Mouse (Mus musculus) intestine, embryonic 14.5 days (tissue): Measurements from ENCODE around the gene Rarg. TPM values are rescaled to one million over a fixed set of nuclear protein-coding genes. Genes with fewer than 3 reads are reported as not detected.

ENCODE experiments used
- ATAC-seq: fragments of 200-750 bp; cut with Nextera tagmentation; replicated peaks from 2 replicates; pipeline ENCODE4 v1.8.0; 2017; ENCODE audit warnings: low read depth, moderate number of reproducible peaks, moderate TSS enrichment, moderate library complexity; ENCODE audit not compliant: low FRiP score, low TSS enrichment
- DNase-seq: peaks from one replicate; pipeline ENCODE4 v3.0.0-alpha.2; 2018; ENCODE audit warnings: low spot score
- H3K27ac ChIP-seq: fragments of 300-500 bp; sonication (generic); 2 replicates; pipeline ENCODE4 v1.5.1; 2014; ENCODE audit warnings: low read depth, mild to moderate bottlenecking, control low read depth
- H3K27me3 ChIP-seq: fragments of 300-500 bp; sonication (generic); replicated peaks from 2 replicates; pipeline ENCODE4 v1.6.1; 2014; ENCODE audit warnings: low read length, control low read depth; ENCODE audit not compliant: control insufficient read depth, insufficient read depth
- H3K36me3 ChIP-seq: fragments of 300-500 bp; sonication (generic); 2 replicates; pipeline ENCODE4 v1.6.1; 2014; ENCODE audit warnings: low read length, control low read depth; ENCODE audit not compliant: control insufficient read depth, insufficient read depth
- H3K4me1 ChIP-seq: fragments of 300-500 bp; sonication (generic); replicated peaks from 2 replicates; pipeline ENCODE4 v1.6.1; 2014; ENCODE audit warnings: low read length, control low read depth, mixed read lengths; ENCODE audit not compliant: control insufficient read depth, insufficient read depth
- H3K4me2 ChIP-seq: fragments of 300-500 bp; sonication (generic); 2 replicates; pipeline ENCODE4 v1.6.1; 2014; ENCODE audit warnings: low read length
- H3K4me3 ChIP-seq: fragments of 300-500 bp; sonication (generic); 2 replicates; pipeline ENCODE4 v1.5.1; 2014; ENCODE audit warnings: low read depth, low read length, control low read depth, mixed read lengths
- H3K9ac ChIP-seq: fragments of 300-500 bp; sonication (generic); 2 replicates; pipeline ENCODE4 v1.6.1; 2014; ENCODE audit warnings: mild to moderate bottlenecking, low read length
- H3K9me3 ChIP-seq: fragments of 300-500 bp; sonication (generic); 2 replicates; pipeline ENCODE4 v1.6.1; 2016; ENCODE audit warnings: low read length, control low read depth; ENCODE audit not compliant: control insufficient read depth
- WGBS: fragments of 180-500 bp; shearing (Covaris S2); extraction: QIAGEN DNeasy Blood & Tissue Kit; methylation state at CpG from one replicate; pipeline ENCODE4 v1.1.7; 2014; 5-methylcytosine and 5-hydroxymethylcytosine counted together
- polyA plus RNA-seq: library from polyadenylated mRNA; unstranded; fragments of >200 nt; fragmentation: Nextera tagmentation; extraction: Ambion mirVana; gene quantifications from 2 replicates; pipeline ENCODE4 v1.2.1, GENCODE M21; 2014

Gene Rarg
- 16.4 and 17.1 TPM in 2 replicates for polyA plus RNA-seq

DNA sequence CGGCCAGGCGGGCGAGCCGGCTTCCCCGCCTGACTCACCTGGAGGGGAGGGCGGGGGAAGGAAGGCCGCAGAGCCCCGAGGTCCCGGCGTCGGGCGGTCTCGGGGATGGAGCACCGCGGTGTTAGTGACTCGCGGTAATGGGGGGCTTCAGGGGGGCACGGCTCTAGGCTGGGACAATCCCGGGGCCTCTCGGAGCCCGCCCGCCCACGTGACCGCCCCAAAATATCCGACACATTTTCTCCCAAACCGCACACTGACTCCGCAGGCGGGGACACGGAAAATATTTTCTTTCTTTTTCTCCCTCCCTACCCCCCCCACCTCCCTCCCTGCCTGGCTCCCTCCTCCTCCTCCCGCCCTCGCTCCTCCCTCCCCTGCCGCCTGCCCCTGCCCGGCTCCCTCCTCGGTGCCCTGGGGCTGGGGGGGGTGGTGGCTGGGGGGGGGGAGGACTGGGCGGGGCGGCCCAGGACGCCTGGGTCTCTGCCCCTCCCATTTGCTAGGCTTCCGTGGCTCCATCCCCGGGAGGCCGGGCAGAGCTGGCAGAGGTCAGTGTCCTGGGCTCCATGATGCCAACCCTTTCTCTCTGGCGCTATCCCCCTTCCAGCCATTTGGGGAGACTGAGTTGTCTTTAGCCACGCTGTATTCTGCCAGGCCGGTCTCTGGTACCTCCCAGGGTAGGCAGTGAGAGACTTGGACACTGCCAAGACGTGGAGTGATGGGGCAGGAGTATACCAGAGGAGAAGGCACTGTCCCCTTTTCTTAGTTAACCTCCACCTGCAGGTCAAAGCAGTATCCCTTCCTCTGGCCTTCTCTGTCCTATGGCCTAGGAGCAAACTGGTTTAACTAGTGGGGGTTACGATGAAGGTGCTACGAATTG is at the start of gene Rarg:
TSS of gene Rarg (minus strand) at position 316 of the 874 bp plus-strand sequence.
- H3K9ac ChIP-seq: peak within 1 kb of the TSS; percentile 33
- peak within 1 kb of the TSS; percentile 47 for H3K4me3 ChIP-seq
- H3K9me3 ChIP-seq: no peaks in the 10 kb centered on the region
- WGBS: under 1% methylated on average over 40 of the region's 46 CpGs
- H3K27me3 ChIP-seq: peaks cover 4% of the 10 kb centered on the region; the same call in 1 of the 2 replicates
- H3K36me3 ChIP-seq: no peaks in the 10 kb centered on the region
- H3K4me2 ChIP-seq: peak within 1 kb of the TSS; percentile 95
- ATAC-seq (peak; percentile 40; the same call in 1 of the 2 replicates), DNase-seq (peak; percentile 77)
- peaks cover 19% of the 10 kb centered on the region for H3K4me1 ChIP-seq
- H3K27ac ChIP-seq: no peak within 1 kb of the TSS; the same call in 1 of the 2 replicates

DNA sequence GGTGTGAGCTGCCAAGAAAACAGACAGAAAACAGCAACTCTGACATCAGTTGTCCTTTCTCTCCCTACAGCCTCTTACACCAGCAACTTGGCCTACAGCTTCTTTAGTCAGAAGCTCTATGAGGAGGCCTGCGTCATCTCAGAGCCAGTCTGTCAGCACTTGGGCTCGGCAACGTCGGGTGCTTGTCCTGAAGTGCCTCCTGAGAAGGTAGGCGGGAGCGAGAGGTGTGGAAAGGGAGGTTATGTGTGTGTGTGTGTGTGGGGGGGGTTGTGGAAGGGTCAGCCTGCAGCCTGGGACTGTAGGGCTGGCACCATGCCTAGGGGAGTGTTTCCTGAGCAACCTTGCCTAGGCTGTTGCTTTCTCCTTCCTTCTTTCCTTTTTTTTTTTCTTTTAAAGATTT is 45.2 kb upstream of the Rarg start:
- DNase-seq: no peak
- H3K27me3 ChIP-seq: no peaks in the 10 kb centered on the region
- H3K4me3 ChIP-seq: no peak overlapping the region
- H3K9me3 ChIP-seq: no peaks in the 10 kb centered on the region
- no peak overlapping the region for H3K4me2 ChIP-seq
- 77% methylated on average over 6 of the region's 6 CpGs for WGBS
- no peak overlapping the region for H3K27ac ChIP-seq
- H3K36me3 ChIP-seq: peaks cover 76% of the 10 kb centered on the region
- H3K9ac ChIP-seq: no peak overlapping the region
- no peak for ATAC-seq
- no peaks in the 10 kb centered on the region for H3K4me1 ChIP-seq

DNA sequence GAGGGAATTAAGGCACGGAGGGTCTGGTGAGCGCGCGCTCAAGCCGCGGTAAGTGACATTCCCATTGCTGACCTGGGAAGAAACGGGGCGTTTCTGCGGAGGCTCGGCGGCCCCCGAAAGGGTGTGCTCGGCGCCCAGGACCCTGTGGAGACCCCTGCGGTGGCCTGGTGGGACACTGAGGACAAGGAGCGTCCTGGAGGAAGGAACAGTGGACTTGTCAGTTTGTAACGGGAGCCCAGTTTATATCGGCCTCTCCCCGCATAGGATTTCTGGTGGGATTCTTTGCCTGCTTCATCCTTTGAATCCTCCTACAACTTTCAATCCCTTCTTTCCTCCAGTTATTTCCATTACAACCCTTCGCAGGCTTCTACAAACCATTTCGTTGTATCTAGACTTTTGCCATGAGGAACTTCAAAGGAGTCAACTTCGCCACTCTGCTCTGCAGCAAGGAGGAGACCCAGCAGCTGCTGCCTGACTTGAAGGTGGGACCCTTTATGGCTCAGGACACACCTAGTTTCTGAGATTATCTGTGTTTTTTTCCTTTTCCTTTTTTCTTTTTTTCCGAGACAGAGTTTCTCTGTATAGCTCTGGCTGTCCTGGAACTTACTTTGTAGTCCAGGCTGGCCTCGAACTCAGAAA is 39.2 kb upstream of the Rarg start:
- Histone ChIP-seq H3K4me2 (peak overlapping the region; percentile 81), H3K36me3 (peaks cover 34% of the 10 kb centered on the region), H3K4me1 (peaks cover 8% of the 10 kb centered on the region; the same call in 1 of the 2 replicates), H3K9me3 (no peaks in the 10 kb centered on the region), H3K27ac (no peak overlapping the region), H3K9ac (peak overlapping the region; percentile 44), H3K4me3 (peak overlapping the region; percentile 79), H3K27me3 (no peaks in the 10 kb centered on the region)
- DNase-seq (no peak), ATAC-seq (peak; percentile 34)
- WGBS: 4% methylated on average over 24 of the region's 24 CpGs

DNA sequence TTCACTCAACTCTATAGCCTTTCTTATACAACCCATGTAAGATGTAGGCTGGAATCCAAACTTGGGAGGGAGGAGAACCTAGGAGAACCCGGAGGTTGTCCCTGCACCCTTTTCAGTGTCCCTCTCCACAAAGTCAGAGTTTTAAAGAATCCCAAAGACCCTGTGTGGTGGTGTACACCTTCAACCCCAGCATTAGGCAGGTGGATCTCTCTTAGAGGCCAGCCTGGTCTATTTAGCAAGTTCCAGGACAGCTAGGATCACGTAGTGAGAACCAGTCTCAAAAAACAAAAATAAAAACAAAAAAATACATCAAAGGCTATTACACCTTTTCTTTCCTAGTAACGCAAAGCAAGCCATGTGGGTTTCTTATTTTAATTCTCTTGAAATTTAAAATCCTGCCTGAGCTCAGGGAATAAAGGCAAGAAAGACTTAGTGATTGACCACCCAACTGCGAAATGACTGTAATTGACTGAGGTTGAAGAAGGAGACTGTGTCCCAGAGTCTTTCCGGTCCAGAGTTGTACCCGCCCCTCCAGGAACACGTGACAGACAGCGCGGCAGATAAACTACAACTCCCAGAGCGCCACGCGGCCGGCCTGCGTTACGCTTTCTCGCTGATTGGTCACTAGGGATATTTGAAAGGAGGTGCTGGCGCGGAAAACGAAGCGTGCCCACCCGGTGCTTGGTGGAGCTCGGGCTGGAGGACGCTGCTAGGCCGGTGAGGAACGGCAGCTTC is 38.5 kb upstream of the Rarg start, which contains the start of gene Espl1:
TSS of gene Espl1 (plus strand) at position 634 of the 735 bp plus-strand sequence.
- Histone ChIP-seq H3K9me3 (no peaks in the 10 kb centered on the region), H3K27me3 (no peaks in the 10 kb centered on the region), H3K4me3 (peak within 1 kb of the TSS; percentile 79), H3K4me2 (peak within 1 kb of the TSS; percentile 81), H3K4me1 (peaks cover 8% of the 10 kb centered on the region; the same call in 1 of the 2 replicates), H3K27ac (no peak within 1 kb of the TSS), H3K9ac (peak within 1 kb of the TSS; percentile 44), H3K36me3 (peaks cover 27% of the 10 kb centered on the region)
- 8% methylated on average over 25 of the region's 25 CpGs for WGBS
- DNase-seq (peak; percentile 96), ATAC-seq (peak; percentile 97)

DNA sequence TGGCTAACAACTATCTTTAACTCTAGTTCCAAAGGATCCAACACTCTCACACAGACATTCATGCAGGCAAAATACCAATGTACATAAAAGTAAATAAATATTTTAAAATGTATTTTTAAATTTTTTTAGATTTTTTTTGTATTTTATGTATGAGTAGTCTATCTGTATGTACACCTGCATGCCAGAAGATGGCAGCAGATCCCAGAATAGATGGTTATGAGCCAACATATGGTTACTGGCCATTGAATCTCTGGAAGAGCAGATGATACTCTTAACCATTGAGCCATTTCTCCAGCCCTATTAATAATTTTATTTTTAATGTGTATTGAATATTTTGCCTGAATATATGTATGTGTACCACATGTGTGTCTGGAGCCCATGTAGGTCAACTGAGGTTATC is 30.1 kb upstream of the Rarg start:
- DNase-seq (no peak), ATAC-seq (no peak)
- Histone ChIP-seq H3K9ac (no peak overlapping the region), H3K9me3 (no peaks in the 10 kb centered on the region), H3K27ac (no peak overlapping the region), H3K4me3 (no peak overlapping the region), H3K27me3 (no peaks in the 10 kb centered on the region), H3K4me2 (no peak overlapping the region), H3K36me3 (no peaks in the 10 kb centered on the region), H3K4me1 (no peaks in the 10 kb centered on the region)

DNA sequence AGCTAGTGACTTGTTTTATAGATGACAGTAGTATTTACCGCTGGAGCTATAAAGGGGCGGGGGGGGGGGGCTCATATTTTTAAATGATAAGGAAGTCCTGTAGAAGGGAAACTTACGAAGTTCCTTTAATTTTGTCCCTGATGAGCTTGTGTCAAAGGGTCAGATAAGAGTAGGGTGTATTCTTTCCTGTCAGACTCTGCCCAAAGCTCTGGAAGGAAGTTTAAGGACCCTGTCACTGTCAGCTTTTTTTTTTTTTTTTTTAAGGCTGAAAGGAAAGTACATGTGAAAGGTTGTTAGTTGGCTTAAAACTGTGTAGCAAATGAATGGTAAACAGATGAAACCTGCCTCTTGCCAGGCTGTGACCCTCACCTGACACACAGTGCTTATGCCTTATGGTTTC is 26.3 kb upstream of the Rarg start:
- no peaks in the 10 kb centered on the region for H3K27me3 ChIP-seq
- H3K36me3 ChIP-seq: peaks cover 20% of the 10 kb centered on the region
- ATAC-seq (no peak), DNase-seq (no peak)
- H3K4me1 ChIP-seq: peaks cover 10% of the 10 kb centered on the region
- WGBS: 70% methylated on average over 3 of the region's 3 CpGs
- H3K27ac ChIP-seq: no peak overlapping the region
- no peak overlapping the region for H3K4me2 ChIP-seq
- H3K9ac ChIP-seq: no peak overlapping the region
- no peak overlapping the region for H3K4me3 ChIP-seq
- no peaks in the 10 kb centered on the region for H3K9me3 ChIP-seq

DNA sequence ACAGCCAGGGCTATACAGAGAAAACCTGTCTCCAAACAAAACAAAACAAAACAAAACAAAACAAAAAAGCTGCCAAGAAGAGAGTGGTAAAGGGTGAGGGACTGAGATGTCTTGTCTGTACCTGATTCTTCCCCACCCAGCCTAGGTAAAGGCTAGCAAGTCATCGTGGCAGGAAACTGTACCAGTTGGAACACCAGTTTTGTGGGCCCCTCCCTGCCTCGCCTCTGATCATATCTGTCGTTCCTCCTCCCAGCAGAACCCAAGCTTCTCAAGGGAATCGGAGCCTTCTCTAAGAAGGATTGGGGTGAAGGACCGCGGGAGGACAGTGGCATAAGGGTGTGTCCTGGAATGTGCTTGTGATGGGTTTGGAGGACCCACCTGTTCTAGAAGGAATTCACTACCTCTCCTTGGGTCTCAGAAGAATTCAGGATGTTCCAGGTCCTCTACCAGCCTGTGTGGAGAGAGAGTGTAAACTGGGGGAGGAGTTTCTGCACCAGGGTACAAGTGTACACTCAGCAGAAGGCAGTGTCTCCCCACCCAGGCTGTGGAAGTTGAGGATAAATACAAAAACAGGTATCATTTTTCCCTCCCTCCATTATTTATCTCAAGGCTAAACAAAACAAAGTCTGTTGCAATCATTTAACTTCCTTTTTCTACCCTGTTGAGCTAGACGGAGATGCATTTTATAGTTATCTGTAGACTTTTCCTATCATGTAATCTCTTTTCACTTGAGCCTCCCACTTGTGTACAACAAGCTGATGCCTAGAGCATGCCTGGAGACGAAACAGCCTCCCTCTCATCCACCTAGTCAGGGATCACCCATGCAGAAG is 25.4 kb upstream of the Rarg start:
- Histone ChIP-seq H3K9ac (no peak overlapping the region), H3K36me3 (peaks cover 20% of the 10 kb centered on the region), H3K27ac (no peak overlapping the region), H3K4me3 (no peak overlapping the region), H3K4me2 (no peak overlapping the region), H3K4me1 (peaks cover 10% of the 10 kb centered on the region), H3K27me3 (no peaks in the 10 kb centered on the region), H3K9me3 (no peaks in the 10 kb centered on the region)
- ATAC-seq (no peak), DNase-seq (no peak)
- WGBS: 79% methylated on average over 8 of the region's 8 CpGs

DNA sequence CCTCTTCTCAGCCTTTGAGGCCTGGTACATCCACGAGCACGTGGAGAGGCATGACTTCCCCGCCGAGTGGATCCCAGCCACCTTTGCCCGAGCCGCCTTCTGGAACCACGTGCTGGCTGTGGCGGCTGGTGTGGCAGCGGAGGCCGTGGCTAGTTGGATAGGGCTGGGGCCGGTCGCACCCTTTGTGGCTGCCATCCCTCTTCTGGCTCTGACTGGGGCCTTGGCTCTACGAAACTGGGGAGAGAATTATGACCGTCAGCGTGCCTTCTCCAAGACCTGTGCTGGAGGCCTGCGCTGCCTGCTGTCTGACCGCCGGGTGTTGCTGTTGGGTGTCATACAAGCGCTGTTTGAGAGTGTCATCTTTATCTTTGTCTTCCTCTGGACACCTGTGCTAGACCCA is 23.3 kb upstream of the Rarg start:
- no peak for ATAC-seq
- Histone ChIP-seq H3K4me1 (peaks cover 10% of the 10 kb centered on the region), H3K4me3 (no peak overlapping the region), H3K4me2 (peak overlapping the region; percentile 82; the same call in 1 of the 2 replicates), H3K27me3 (no peaks in the 10 kb centered on the region), H3K9ac (no peak overlapping the region), H3K27ac (no peak overlapping the region), H3K36me3 (peaks cover 20% of the 10 kb centered on the region), H3K9me3 (no peaks in the 10 kb centered on the region)
- 91% methylated on average over 19 of the region's 19 CpGs for WGBS
- no peak for DNase-seq
